Mouse (Mus musculus): Measurements from ENCODE around the gene Tom1. TPM values are rescaled to one million over a fixed set of nuclear protein-coding genes. Genes with fewer than 3 reads are reported as not detected.

Tom1 gene
- polyA plus RNA-seq, 1 experiment from 2014 or later: 33.9 TPM

DNA sequence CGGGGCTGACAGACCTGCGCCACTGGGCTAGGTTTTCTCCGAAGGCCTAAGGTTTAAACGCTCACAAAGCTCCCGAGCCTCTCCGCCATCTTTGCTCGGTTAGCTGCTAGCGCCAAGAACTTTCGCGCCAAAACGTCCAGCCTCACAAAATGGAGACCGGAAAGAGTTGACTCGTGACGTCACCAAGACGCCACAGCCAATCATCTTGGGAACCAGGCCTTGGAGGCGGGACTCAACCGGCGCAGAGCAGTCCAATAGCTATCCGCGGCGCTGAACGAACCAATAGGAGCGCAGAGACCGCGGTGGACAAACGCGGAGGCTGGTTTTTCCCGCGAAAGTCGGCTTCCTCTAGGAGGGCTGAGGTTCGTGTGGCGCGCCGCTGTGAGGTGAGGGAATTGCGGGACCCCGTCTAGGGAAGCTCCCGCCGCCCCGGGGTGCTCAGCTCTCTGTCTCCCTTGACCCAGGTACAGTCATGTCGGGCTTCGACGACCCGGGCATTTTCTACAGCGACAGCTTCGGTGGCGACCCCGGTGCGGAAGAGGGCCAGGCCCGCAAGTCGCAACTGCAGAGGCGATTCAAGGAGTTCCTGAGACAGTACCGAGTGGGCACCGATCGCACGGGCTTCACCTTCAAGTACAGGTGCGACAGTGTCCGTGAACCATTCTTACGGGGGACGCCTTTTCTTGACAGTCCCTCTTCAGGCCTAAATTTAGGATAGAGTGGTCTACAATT is 75.9 kb downstream of the Tom1 start, which contains the start of gene Mcm5:
Gene Mcm5, plus strand, starts transcription at position 334 of the 732 bp plus-strand sequence.
- Histone ChIP-seq H3K9me3 (replicated peaks) (no peaks in the 10 kb centered on the region), H3K27ac (replicated peaks) (peak within 1 kb of the TSS; percentile 94), H3K27me3 (ENCODE audit: low read depth, poor library complexity, severe bottlenecking) (no peaks in the 10 kb centered on the region), H3K4me3 (peak within 1 kb of the TSS; percentile 86), H3K36me3 (peaks cover 42% of the 10 kb centered on the region), H3K4me1 (peaks cover 28% of the 10 kb centered on the region)
- under 1% methylated on average over 59 of the region's 59 CpGs for WGBS
- DNase-seq (ENCODE audit: low spot score): peak; percentile 99

DNA sequence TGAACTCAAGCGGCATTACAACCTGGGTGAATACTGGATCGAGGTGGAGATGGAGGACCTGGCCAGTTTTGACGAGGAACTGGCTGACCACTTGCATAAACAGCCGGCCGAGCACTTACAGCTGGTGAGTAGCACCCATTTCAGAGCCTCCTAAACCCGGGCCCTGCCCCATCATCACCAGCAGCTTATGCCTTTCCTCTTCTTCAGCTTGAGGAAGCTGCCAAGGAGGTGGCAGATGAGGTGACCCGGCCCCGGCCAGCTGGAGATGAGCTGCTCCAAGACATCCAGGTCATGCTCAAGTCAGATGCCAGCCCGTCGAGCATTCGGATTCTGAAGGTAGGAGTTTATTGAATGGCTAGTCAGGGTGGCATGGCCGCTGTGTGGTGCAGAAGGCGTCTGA is 76.6 kb downstream of the Tom1 start:
- no peak for DNase-seq (ENCODE audit: low spot score)
- peaks cover 49% of the 10 kb centered on the region for H3K36me3 ChIP-seq
- H3K9me3 ChIP-seq (replicated peaks): no peaks in the 10 kb centered on the region
- no peaks in the 10 kb centered on the region for H3K27me3 ChIP-seq (ENCODE audit: low read depth, poor library complexity, severe bottlenecking)
- 28% methylated on average over 13 of the region's 13 CpGs for WGBS
- peak overlapping the region; percentile 94 for H3K27ac ChIP-seq (replicated peaks)
- peak overlapping the region; percentile 86 for H3K4me3 ChIP-seq
- H3K4me1 ChIP-seq: peaks cover 28% of the 10 kb centered on the region

- WGBS: 98% methylated on average over 1 of the region's 1 CpGs
- no peaks in the 10 kb centered on the region for H3K4me1 ChIP-seq
- no peaks in the 10 kb centered on the region for H3K9me3 ChIP-seq (replicated peaks)
- no peak overlapping the region for H3K4me3 ChIP-seq
- no peak for DNase-seq (ENCODE audit: low spot score)
- H3K36me3 ChIP-seq: peaks cover 100% of the 10 kb centered on the region
- H3K27ac ChIP-seq (replicated peaks): no peak overlapping the region
- H3K27me3 ChIP-seq (ENCODE audit: low read depth, poor library complexity, severe bottlenecking): no peaks in the 10 kb centered on the region
Observed at GRCm38 (mm10) chr8:75118505-75118904, 85.0 kb downstream of the Tom1 start.

DNA sequence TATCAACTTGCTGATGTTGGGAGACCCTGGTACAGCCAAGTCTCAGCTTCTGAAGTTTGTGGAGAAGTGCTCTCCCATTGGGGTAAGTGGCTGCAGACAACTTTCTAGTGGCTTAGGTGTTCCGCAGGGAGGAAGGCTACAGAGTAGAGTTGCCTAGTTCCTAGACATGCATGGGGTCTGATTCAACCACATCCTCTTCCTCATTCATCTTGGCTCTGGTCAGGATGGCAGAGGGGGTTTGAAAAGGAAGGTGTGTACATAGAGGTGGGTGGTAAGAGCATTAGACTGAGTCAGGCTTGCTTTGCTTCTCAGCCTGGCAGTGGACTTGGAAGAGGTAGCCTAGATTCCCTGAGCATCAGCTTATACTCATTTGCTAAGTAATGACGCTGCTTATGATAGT is 85.8 kb downstream of the Tom1 start:
- peaks cover 100% of the 10 kb centered on the region for H3K36me3 ChIP-seq
- 100% methylated on average over 2 of the region's 2 CpGs for WGBS
- H3K4me1 ChIP-seq: no peaks in the 10 kb centered on the region
- no peak overlapping the region for H3K27ac ChIP-seq (replicated peaks)
- no peaks in the 10 kb centered on the region for H3K27me3 ChIP-seq (ENCODE audit: low read depth, poor library complexity, severe bottlenecking)
- H3K9me3 ChIP-seq (replicated peaks): no peaks in the 10 kb centered on the region
- no peak overlapping the region for H3K4me3 ChIP-seq
- DNase-seq (ENCODE audit: low spot score): no peak

Other genes with a start within 250 kb of the Tom1 start
- gene Isx, start 160.5 kb upstream of the Tom1 start, polyA plus RNA-seq (2016; fragmentation: Nextera tagmentation; extraction: Ambion mirVana): not detected in 2 replicates
- 39.1 and 45.6 TPM in 2 replicates for gene Hmgxb4, start 40.3 kb upstream of the Tom1 start, polyA plus RNA-seq (2016; fragmentation: Nextera tagmentation; extraction: Ambion mirVana)
- 20.5 and 21.0 TPM in 2 replicates for gene Hmox1, start 59.9 kb downstream of the Tom1 start, polyA plus RNA-seq (2016; fragmentation: Nextera tagmentation; extraction: Ambion mirVana)
- gene Mcm5, start 75.9 kb downstream of the Tom1 start, polyA plus RNA-seq (2016; fragmentation: Nextera tagmentation; extraction: Ambion mirVana): 279 and 327 TPM in 2 replicates
- 0.09 and 0.32 TPM in 2 replicates for gene Rasd2, start 180.2 kb downstream of the Tom1 start, polyA plus RNA-seq (2016; fragmentation: Nextera tagmentation; extraction: Ambion mirVana)